Mouse (Mus musculus): ENCODE results near the gene Gab1. TPM values are rescaled to one million over a fixed set of nuclear protein-coding genes. Genes with fewer than 3 reads are reported as not detected.

Gab1 gene
- polyA plus RNA-seq, 1 experiment from 2014 or later = 25.9 TPM

- no peaks in the 10 kb centered on the region for H3K9me3 ChIP-seq (replicated peaks; ENCODE audit: control insufficient read depth, low read length)
- no peak for ATAC-seq (replicated peaks; ENCODE audit: insufficient number of reproducible peaks, low FRiP score, low TSS enrichment, low read depth)
- H3K4me2 ChIP-seq (ENCODE audit: low read depth, low read length) = no peak overlapping the region
- no peaks in the 10 kb centered on the region for H3K36me3 ChIP-seq (replicated peaks; ENCODE audit: control insufficient read depth, insufficient read depth, low read depth, low read length)
- no peaks in the 10 kb centered on the region for H3K27me3 ChIP-seq (ENCODE audit: control insufficient read depth, insufficient read depth, low read length)
- no peak overlapping the region for H3K9ac ChIP-seq (replicated peaks; ENCODE audit: low read length)
- WGBS = 76% methylated on average over 9 of the region's 9 CpGs
- H3K27ac ChIP-seq (replicated peaks; ENCODE audit: low read depth, low read length) = no peak overlapping the region
- H3K4me3 ChIP-seq (ENCODE audit: low read depth, low read length) = no peak overlapping the region
- no peak for DNase-seq (ENCODE audit: low spot score)
- no peaks in the 10 kb centered on the region for H3K4me1 ChIP-seq (ENCODE audit: control insufficient read depth, insufficient read depth, low read length)
Measured at GRCm38 (mm10) chr8:80870535-80871204, 9.6 kb downstream of the Gab1 start.

GRCm38 (mm10) chr8:80869881-80870328 lies 10.4 kb downstream of the Gab1 start:
- H3K4me1 ChIP-seq (ENCODE audit: control insufficient read depth, insufficient read depth, low read length) = no peaks in the 10 kb centered on the region
- ATAC-seq (replicated peaks; ENCODE audit: insufficient number of reproducible peaks, low FRiP score, low TSS enrichment, low read depth) = no peak
- H3K9ac ChIP-seq (replicated peaks; ENCODE audit: low read length) = no peak overlapping the region; the same call in 1 of the 2 replicates
- no peak overlapping the region for H3K4me3 ChIP-seq (ENCODE audit: low read depth, low read length)
- H3K27me3 ChIP-seq (ENCODE audit: control insufficient read depth, insufficient read depth, low read length) = no peaks in the 10 kb centered on the region
- no peak overlapping the region for H3K4me2 ChIP-seq (ENCODE audit: low read depth, low read length)
- H3K27ac ChIP-seq (replicated peaks; ENCODE audit: low read depth, low read length) = no peak overlapping the region
- WGBS = 62% methylated on average over 11 of the region's 11 CpGs
- H3K9me3 ChIP-seq (replicated peaks; ENCODE audit: control insufficient read depth, low read length) = no peaks in the 10 kb centered on the region
- no peaks in the 10 kb centered on the region for H3K36me3 ChIP-seq (replicated peaks; ENCODE audit: control insufficient read depth, insufficient read depth, low read depth, low read length)
- no peak for DNase-seq (ENCODE audit: low spot score)

GRCm38 (mm10) chr8:80868801-80869323 lies 11.5 kb downstream of the Gab1 start:
- H3K9ac ChIP-seq (replicated peaks; ENCODE audit: low read length) = no peak overlapping the region
- no peaks in the 10 kb centered on the region for H3K36me3 ChIP-seq (replicated peaks; ENCODE audit: control insufficient read depth, insufficient read depth, low read depth, low read length)
- 73% methylated on average over 11 of the region's 11 CpGs for WGBS
- DNase-seq (ENCODE audit: low spot score) (no peak), ATAC-seq (replicated peaks; ENCODE audit: insufficient number of reproducible peaks, low FRiP score, low TSS enrichment, low read depth) (no peak)
- H3K27ac ChIP-seq (replicated peaks; ENCODE audit: low read depth, low read length) = no peak overlapping the region
- no peaks in the 10 kb centered on the region for H3K27me3 ChIP-seq (ENCODE audit: control insufficient read depth, insufficient read depth, low read length)
- no peaks in the 10 kb centered on the region for H3K4me1 ChIP-seq (ENCODE audit: control insufficient read depth, insufficient read depth, low read length)
- no peak overlapping the region for H3K4me2 ChIP-seq (ENCODE audit: low read depth, low read length)
- H3K9me3 ChIP-seq (replicated peaks; ENCODE audit: control insufficient read depth, low read length) = no peaks in the 10 kb centered on the region
- H3K4me3 ChIP-seq (ENCODE audit: low read depth, low read length) = no peak overlapping the region

GRCm38 (mm10) chr8:80868006-80868702 lies 12.2 kb downstream of the Gab1 start:
- DNase-seq (ENCODE audit: low spot score) (no peak), ATAC-seq (replicated peaks; ENCODE audit: insufficient number of reproducible peaks, low FRiP score, low TSS enrichment, low read depth) (no peak)
- H3K27me3 ChIP-seq (ENCODE audit: control insufficient read depth, insufficient read depth, low read length) = no peaks in the 10 kb centered on the region
- H3K4me3 ChIP-seq (ENCODE audit: low read depth, low read length) = no peak overlapping the region
- H3K4me2 ChIP-seq (ENCODE audit: low read depth, low read length) = no peak overlapping the region
- 82% methylated on average over 12 of the region's 12 CpGs for WGBS
- H3K4me1 ChIP-seq (ENCODE audit: control insufficient read depth, insufficient read depth, low read length) = no peaks in the 10 kb centered on the region
- no peaks in the 10 kb centered on the region for H3K9me3 ChIP-seq (replicated peaks; ENCODE audit: control insufficient read depth, low read length)
- H3K36me3 ChIP-seq (replicated peaks; ENCODE audit: control insufficient read depth, insufficient read depth, low read depth, low read length) = no peaks in the 10 kb centered on the region
- no peak overlapping the region for H3K27ac ChIP-seq (replicated peaks; ENCODE audit: low read depth, low read length)
- no peak overlapping the region for H3K9ac ChIP-seq (replicated peaks; ENCODE audit: low read length)

GRCm38 (mm10) chr8:80867598-80867997 lies 12.7 kb downstream of the Gab1 start:
- Histone ChIP-seq H3K4me1 (ENCODE audit: control insufficient read depth, insufficient read depth, low read length) (no peaks in the 10 kb centered on the region), H3K27me3 (ENCODE audit: control insufficient read depth, insufficient read depth, low read length) (no peaks in the 10 kb centered on the region), H3K9ac (replicated peaks; ENCODE audit: low read length) (no peak overlapping the region), H3K4me2 (ENCODE audit: low read depth, low read length) (no peak overlapping the region), H3K27ac (replicated peaks; ENCODE audit: low read depth, low read length) (no peak overlapping the region), H3K4me3 (ENCODE audit: low read depth, low read length) (no peak overlapping the region), H3K36me3 (replicated peaks; ENCODE audit: control insufficient read depth, insufficient read depth, low read depth, low read length) (no peaks in the 10 kb centered on the region), H3K9me3 (replicated peaks; ENCODE audit: control insufficient read depth, low read length) (no peaks in the 10 kb centered on the region)
- 89% methylated on average over 3 of the region's 3 CpGs for WGBS
- DNase-seq (ENCODE audit: low spot score) (no peak), ATAC-seq (replicated peaks; ENCODE audit: insufficient number of reproducible peaks, low FRiP score, low TSS enrichment, low read depth) (no peak)

GRCm38 (mm10) chr8:80865181-80865784 lies 15.0 kb downstream of the Gab1 start:
- H3K27ac ChIP-seq (replicated peaks; ENCODE audit: low read depth, low read length) = no peak overlapping the region
- no peak overlapping the region for H3K4me2 ChIP-seq (ENCODE audit: low read depth, low read length)
- H3K4me3 ChIP-seq (ENCODE audit: low read depth, low read length) = no peak overlapping the region
- no peaks in the 10 kb centered on the region for H3K36me3 ChIP-seq (replicated peaks; ENCODE audit: control insufficient read depth, insufficient read depth, low read depth, low read length)
- no peak for ATAC-seq (replicated peaks; ENCODE audit: insufficient number of reproducible peaks, low FRiP score, low TSS enrichment, low read depth)
- 73% methylated on average over 8 of the region's 8 CpGs for WGBS
- H3K4me1 ChIP-seq (ENCODE audit: control insufficient read depth, insufficient read depth, low read length) = no peaks in the 10 kb centered on the region
- no peak overlapping the region for H3K9ac ChIP-seq (replicated peaks; ENCODE audit: low read length)
- no peaks in the 10 kb centered on the region for H3K27me3 ChIP-seq (ENCODE audit: control insufficient read depth, insufficient read depth, low read length)
- H3K9me3 ChIP-seq (replicated peaks; ENCODE audit: control insufficient read depth, low read length) = no peaks in the 10 kb centered on the region
- no peak for DNase-seq (ENCODE audit: low spot score)

DNA sequence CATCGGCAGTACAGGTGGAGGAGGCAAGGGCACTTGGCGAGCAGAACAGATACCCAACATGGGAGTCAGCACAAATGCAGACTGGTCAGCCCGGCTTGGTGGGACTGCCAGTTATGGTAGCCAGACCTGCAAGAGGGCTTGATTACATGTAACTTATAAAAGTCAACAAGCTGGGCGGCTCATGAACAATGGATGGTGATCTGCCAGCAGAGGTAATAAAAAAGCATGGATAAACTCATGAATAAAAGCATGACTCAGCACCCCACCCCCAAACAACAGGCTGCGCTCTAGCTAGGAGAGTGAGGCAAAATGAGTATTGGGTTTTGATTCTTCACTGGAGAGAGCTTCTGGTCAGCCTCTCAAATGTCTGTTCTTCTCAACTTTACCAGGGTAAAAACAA lies 16.9 kb downstream of the Gab1 start:
- Histone ChIP-seq H3K27me3 (ENCODE audit: control insufficient read depth, insufficient read depth, low read length) (no peaks in the 10 kb centered on the region), H3K9ac (replicated peaks; ENCODE audit: low read length) (no peak overlapping the region), H3K4me1 (ENCODE audit: control insufficient read depth, insufficient read depth, low read length) (no peaks in the 10 kb centered on the region), H3K9me3 (replicated peaks; ENCODE audit: control insufficient read depth, low read length) (no peaks in the 10 kb centered on the region), H3K27ac (replicated peaks; ENCODE audit: low read depth, low read length) (no peak overlapping the region), H3K36me3 (replicated peaks; ENCODE audit: control insufficient read depth, insufficient read depth, low read depth, low read length) (no peaks in the 10 kb centered on the region), H3K4me2 (ENCODE audit: low read depth, low read length) (no peak overlapping the region), H3K4me3 (ENCODE audit: low read depth, low read length) (no peak overlapping the region)
- no peak for DNase-seq (ENCODE audit: low spot score)
- ATAC-seq (replicated peaks; ENCODE audit: insufficient number of reproducible peaks, low FRiP score, low TSS enrichment, low read depth) = no peak
- WGBS = 82% methylated on average over 5 of the region's 5 CpGs
